Mouse (Mus musculus) neural tube, embryonic 12.5 days (tissue): ENCODE measurements at regions not wholly inside any gene's neighbourhood (a gene's known extent, or its start where the extent isn't known, plus 50 kb on each side); places are given as distances from the start of the nearest gene placed in this dataset.

Experiments used
- ATAC-seq: fragments of 200-750 bp; cut with Nextera tagmentation; 2 replicates; pipeline ENCODE4 v1.8.0; 2017; ENCODE audit warnings: low read depth, mild to moderate bottlenecking, moderate TSS enrichment, moderate library complexity; ENCODE audit not compliant: low FRiP score
- H3K27ac ChIP-seq: fragments of 300-500 bp; sonication (generic); 2 replicates; pipeline ENCODE4 v1.5.1; 2016
- H3K27me3 ChIP-seq: fragments of 300-500 bp; sonication (generic); replicated peaks from 2 replicates; pipeline ENCODE4 v1.6.1; 2016; ENCODE audit warnings: mild to moderate bottlenecking
- H3K36me3 ChIP-seq: fragments of 300-500 bp; sonication (generic); 2 replicates; pipeline ENCODE4 v1.6.1; 2016; ENCODE audit warnings: mild to moderate bottlenecking
- H3K4me1 ChIP-seq: fragments of 300-500 bp; sonication (generic); 2 replicates; pipeline ENCODE4 v1.6.1; 2016
- H3K4me2 ChIP-seq: fragments of 300-500 bp; sonication (generic); replicated peaks from 2 replicates; pipeline ENCODE4 v1.6.1; 2016; ENCODE audit warnings: mild to moderate bottlenecking
- H3K4me3 ChIP-seq: fragments of 300-500 bp; sonication (generic); 2 replicates; pipeline ENCODE4 v1.5.1; 2016
- H3K9ac ChIP-seq: fragments of 300-500 bp; sonication (generic); 2 replicates; pipeline ENCODE4 v1.6.1; 2016; ENCODE audit warnings: mild to moderate bottlenecking
- H3K9me3 ChIP-seq: fragments of 300-500 bp; sonication (generic); 2 replicates; pipeline ENCODE4 v1.6.1; 2016; ENCODE audit warnings: mild to moderate bottlenecking
- WGBS: fragments of 180-500 bp; shearing (Covaris S2); methylation state at CpG from one replicate; pipeline ENCODE4 v1.1.7; 2016; 5-methylcytosine and 5-hydroxymethylcytosine counted together

DNA sequence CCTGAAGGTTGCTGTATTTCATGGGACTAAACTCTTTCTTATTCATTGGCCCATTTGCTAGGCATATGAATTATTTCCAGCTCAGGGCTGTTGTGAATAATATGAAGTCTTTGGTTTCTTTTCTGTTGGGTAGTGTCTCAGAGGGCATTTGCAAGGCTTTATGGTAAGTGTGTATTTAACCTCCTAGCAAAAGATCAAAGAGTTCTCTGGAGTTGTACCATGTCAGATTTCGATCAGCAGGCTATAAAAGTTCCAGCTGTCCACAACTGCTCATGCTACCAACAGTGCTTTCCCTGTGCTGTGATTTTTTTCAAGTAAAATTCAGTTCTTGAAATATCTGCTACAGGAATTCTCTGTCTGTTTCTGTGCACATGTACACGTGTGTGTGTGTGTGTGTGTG is 165.5 kb upstream of the Zc3h12c start:
- Histone ChIP-seq H3K9me3 (no peaks in the 10 kb centered on the region), H3K4me1 (no peaks in the 10 kb centered on the region), H3K4me2 (no peak overlapping the region), H3K9ac (no peak overlapping the region), H3K27ac (no peak overlapping the region), H3K36me3 (no peaks in the 10 kb centered on the region), H3K27me3 (no peaks in the 10 kb centered on the region), H3K4me3 (no peak overlapping the region)
- ATAC-seq = no peak
- 49% methylated on average over 2 of the region's 2 CpGs for WGBS

GRCm38 (mm10) chr9:52331748-52332147 is 163.4 kb upstream of the Zc3h12c start:
- H3K4me3 ChIP-seq = no peak overlapping the region
- 64% methylated on average over 1 of the region's 1 CpGs for WGBS

DNA sequence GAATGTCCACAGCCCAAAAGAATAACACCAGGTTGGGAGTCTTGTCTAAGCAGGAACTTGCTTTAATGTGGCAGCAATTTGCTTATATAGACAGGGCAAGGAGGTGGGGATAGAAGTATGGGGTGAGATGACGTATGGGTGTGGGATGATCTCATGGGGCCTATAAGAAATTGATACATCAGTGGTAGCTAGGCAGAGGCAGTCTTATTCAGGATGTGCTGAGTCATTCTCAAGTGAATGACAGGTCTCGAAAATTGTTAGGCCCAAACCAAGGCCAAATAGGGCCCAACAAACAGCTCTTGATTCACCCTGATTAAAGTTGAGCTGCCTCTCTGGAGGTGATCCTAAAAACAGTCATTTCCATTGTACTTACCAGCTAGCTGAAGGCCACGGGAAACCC is 162.3 kb upstream of the Zc3h12c start:
- Histone ChIP-seq H3K9me3 (no peaks in the 10 kb centered on the region), H3K9ac (no peak overlapping the region), H3K27me3 (no peaks in the 10 kb centered on the region), H3K27ac (no peak overlapping the region), H3K4me2 (no peak overlapping the region), H3K4me3 (no peak overlapping the region), H3K36me3 (no peaks in the 10 kb centered on the region), H3K4me1 (no peaks in the 10 kb centered on the region)
- WGBS = 85% methylated on average over 3 of the region's 3 CpGs
- no peak for ATAC-seq

More at GRCm38 (mm10) chr9:52331748-52332147, 163.4 kb upstream of the Zc3h12c start:
- no peaks in the 10 kb centered on the region for H3K27me3 ChIP-seq
- no peaks in the 10 kb centered on the region for H3K36me3 ChIP-seq
- no peak overlapping the region for H3K4me2 ChIP-seq
- H3K9ac ChIP-seq = no peak overlapping the region
- no peaks in the 10 kb centered on the region for H3K4me1 ChIP-seq
- no peaks in the 10 kb centered on the region for H3K9me3 ChIP-seq
- no peak overlapping the region for H3K27ac ChIP-seq
- no peak for ATAC-seq

- 92% methylated on average over 2 of the region's 2 CpGs for WGBS
- no peak overlapping the region for H3K4me3 ChIP-seq
- no peak overlapping the region for H3K4me2 ChIP-seq
- H3K9ac ChIP-seq = no peak overlapping the region
- ATAC-seq = no peak
- H3K27me3 ChIP-seq = no peaks in the 10 kb centered on the region
- H3K4me1 ChIP-seq = no peaks in the 10 kb centered on the region
- no peaks in the 10 kb centered on the region for H3K9me3 ChIP-seq
- no peak overlapping the region for H3K27ac ChIP-seq
- no peaks in the 10 kb centered on the region for H3K36me3 ChIP-seq
These were observed 156.0 kb upstream of the Zc3h12c start for GRCm38 (mm10) chr9:52324347-52324746.

DNA sequence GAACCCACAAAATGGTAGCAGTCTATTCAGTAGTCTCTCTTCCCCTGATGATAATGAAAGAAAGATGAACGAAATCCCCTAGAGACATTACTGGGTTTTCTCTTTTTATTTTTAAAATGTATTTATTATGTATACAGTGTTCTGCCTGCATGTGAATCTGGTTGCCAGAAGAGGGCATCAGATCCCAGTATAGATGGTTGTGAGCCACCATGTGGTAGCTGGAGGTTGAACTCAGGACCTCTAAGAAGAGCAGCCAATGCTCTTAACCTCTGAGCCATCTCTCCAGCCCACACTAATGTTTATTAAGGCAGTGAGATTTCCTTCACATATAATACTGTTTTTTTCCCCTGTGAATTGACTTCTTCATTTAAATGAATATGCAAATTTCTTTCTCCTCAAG is 155.4 kb upstream of the Zc3h12c start:
- Histone ChIP-seq H3K9ac (no peak overlapping the region), H3K4me2 (no peak overlapping the region), H3K9me3 (no peaks in the 10 kb centered on the region), H3K4me1 (no peaks in the 10 kb centered on the region), H3K27me3 (no peaks in the 10 kb centered on the region), H3K4me3 (no peak overlapping the region), H3K27ac (no peak overlapping the region), H3K36me3 (no peaks in the 10 kb centered on the region)
- ATAC-seq = no peak
- 85% methylated on average over 1 of the region's 1 CpGs for WGBS

DNA sequence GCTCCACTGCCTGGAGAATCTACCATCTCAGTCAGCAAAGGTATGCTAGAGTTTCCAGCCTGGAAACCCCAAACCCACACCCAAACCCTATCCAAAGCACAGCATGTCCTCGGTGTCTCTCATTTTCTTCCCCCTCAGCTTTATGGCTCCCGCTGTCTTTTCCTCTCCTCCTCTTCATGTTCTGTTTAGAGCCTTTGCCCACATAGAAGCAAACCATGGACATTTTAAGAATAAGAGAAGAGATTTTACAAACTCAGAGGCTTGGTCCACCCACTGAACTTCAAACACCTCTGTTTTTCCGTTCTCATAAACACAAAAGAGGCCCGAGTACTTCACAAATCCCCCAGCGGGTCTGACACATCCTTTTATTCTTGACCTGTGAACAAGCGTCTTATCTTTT is 154.9 kb upstream of the Zc3h12c start:
- H3K4me3 ChIP-seq = no peak overlapping the region
- no peak overlapping the region for H3K4me2 ChIP-seq
- WGBS = 94% methylated on average over 6 of the region's 6 CpGs

GRCm38 (mm10) chr9:52301521-52301920 is 133.1 kb upstream of the Zc3h12c start:
- H3K27ac ChIP-seq = no peak overlapping the region
- no peak overlapping the region for H3K4me2 ChIP-seq
- H3K36me3 ChIP-seq = no peaks in the 10 kb centered on the region
- H3K9me3 ChIP-seq = no peaks in the 10 kb centered on the region
- no peak for ATAC-seq
- no peaks in the 10 kb centered on the region for H3K4me1 ChIP-seq
- no peak overlapping the region for H3K9ac ChIP-seq
- no peak overlapping the region for H3K4me3 ChIP-seq
- no peaks in the 10 kb centered on the region for H3K27me3 ChIP-seq
- 86% methylated on average over 6 of the region's 6 CpGs for WGBS

More for the DNA sequence above, 154.9 kb upstream of the Zc3h12c start:
- no peaks in the 10 kb centered on the region for H3K36me3 ChIP-seq
- no peaks in the 10 kb centered on the region for H3K27me3 ChIP-seq
- H3K27ac ChIP-seq = no peak overlapping the region
- no peaks in the 10 kb centered on the region for H3K9me3 ChIP-seq
- no peak for ATAC-seq
- H3K9ac ChIP-seq = no peak overlapping the region
- H3K4me1 ChIP-seq = no peaks in the 10 kb centered on the region

- ATAC-seq = no peak
- no peaks in the 10 kb centered on the region for H3K36me3 ChIP-seq
- 13% methylated on average over 6 of the region's 6 CpGs for WGBS
- no peak overlapping the region for H3K27ac ChIP-seq
- H3K4me1 ChIP-seq = no peaks in the 10 kb centered on the region
- no peaks in the 10 kb centered on the region for H3K9me3 ChIP-seq
- no peak overlapping the region for H3K4me2 ChIP-seq
- H3K4me3 ChIP-seq = no peak overlapping the region
- H3K27me3 ChIP-seq = no peaks in the 10 kb centered on the region
- no peak overlapping the region for H3K9ac ChIP-seq
These were observed 130.0 kb upstream of the Zc3h12c start for GRCm38 (mm10) chr9:52298329-52298728.

DNA sequence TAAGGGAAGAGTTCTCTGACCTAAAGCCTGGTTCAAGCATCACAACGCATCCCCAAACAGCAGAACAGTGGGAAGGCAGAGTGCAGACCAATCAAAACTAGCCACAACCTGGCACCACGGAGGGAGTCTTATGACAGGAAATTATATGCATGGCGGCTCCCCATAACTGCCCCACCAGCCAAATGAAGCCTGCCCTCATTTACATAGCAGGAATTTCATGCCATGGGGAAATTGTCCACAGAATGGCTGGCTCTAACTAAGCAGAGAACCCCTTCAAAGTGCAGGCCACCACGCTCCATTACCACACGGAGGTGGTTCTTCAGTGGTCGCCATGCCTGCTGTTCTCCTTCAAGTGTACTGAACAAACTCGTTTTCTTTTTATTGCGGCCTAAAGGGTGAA is 126.3 kb upstream of the Zc3h12c start:
- Histone ChIP-seq H3K4me1 (no peaks in the 10 kb centered on the region), H3K9ac (no peak overlapping the region), H3K27me3 (no peaks in the 10 kb centered on the region), H3K27ac (no peak overlapping the region), H3K36me3 (no peaks in the 10 kb centered on the region), H3K4me2 (no peak overlapping the region), H3K9me3 (no peaks in the 10 kb centered on the region), H3K4me3 (no peak overlapping the region)
- WGBS = 71% methylated on average over 8 of the region's 8 CpGs
- no peak for ATAC-seq

DNA sequence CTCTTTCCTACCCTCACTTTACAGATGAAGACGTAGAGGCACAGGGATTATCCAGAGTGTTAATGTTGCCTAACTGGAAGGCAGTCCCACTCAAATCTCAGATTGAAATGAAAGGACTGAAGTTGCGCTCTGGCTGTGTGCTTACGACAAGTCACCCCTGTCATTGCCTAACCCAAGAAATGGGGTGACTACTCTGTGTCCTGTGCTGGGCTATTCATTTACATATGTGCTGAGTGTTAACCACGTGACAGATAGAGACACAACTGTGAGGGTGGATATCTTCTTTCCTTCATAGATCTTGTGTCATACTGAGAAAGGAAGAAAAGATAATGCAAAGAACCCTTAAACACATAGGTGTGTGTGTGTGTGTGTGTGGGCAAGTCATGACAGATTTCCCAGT is 120.7 kb upstream of the Zc3h12c start:
- H3K9me3 ChIP-seq = no peaks in the 10 kb centered on the region
- no peaks in the 10 kb centered on the region for H3K4me1 ChIP-seq
- no peaks in the 10 kb centered on the region for H3K36me3 ChIP-seq
- no peak overlapping the region for H3K9ac ChIP-seq
- 83% methylated on average over 4 of the region's 4 CpGs for WGBS
- H3K27me3 ChIP-seq = no peaks in the 10 kb centered on the region
- no peak overlapping the region for H3K4me2 ChIP-seq
- ATAC-seq = no peak
- H3K4me3 ChIP-seq = no peak overlapping the region
- no peak overlapping the region for H3K27ac ChIP-seq

DNA sequence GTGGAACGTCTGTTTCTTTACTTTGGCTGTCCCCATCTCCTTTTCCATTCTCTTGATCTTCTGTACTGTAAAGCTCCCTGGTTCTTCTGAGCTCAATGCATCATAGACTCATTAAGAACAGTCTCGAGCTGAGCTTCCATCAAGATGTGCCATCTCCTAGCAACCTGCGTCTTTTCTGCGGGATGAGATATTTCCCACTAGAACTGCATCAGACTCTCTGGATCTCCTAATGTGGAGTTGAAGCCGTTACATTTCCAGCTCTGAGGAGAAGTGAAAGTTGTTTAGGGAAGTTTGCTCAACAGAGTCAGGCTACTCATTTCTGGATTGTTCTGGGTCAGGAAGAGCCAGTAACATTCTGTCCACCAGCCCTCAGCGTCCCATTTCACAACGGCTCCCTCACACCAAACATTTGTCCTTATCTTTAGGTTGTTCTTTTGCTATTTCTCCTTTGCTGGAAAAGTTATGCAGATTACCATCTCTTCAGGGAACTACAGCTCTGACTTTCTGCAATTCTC is 119.4 kb upstream of the Zc3h12c start:
- H3K36me3 ChIP-seq = no peaks in the 10 kb centered on the region
- H3K4me1 ChIP-seq = no peaks in the 10 kb centered on the region
- no peaks in the 10 kb centered on the region for H3K9me3 ChIP-seq
- H3K4me3 ChIP-seq = no peak overlapping the region
- 79% methylated on average over 7 of the region's 7 CpGs for WGBS
- H3K9ac ChIP-seq = no peak overlapping the region
- no peak overlapping the region for H3K4me2 ChIP-seq
- H3K27me3 ChIP-seq = no peaks in the 10 kb centered on the region
- no peak overlapping the region for H3K27ac ChIP-seq
- ATAC-seq = no peak

- no peak for ATAC-seq
- Histone ChIP-seq H3K4me2 (peak overlapping the region; percentile 55), H3K27me3 (no peaks in the 10 kb centered on the region), H3K9ac (no peak overlapping the region), H3K36me3 (no peaks in the 10 kb centered on the region), H3K9me3 (no peaks in the 10 kb centered on the region), H3K27ac (no peak overlapping the region), H3K4me3 (no peak overlapping the region), H3K4me1 (no peaks in the 10 kb centered on the region)
- 6% methylated on average over 10 of the region's 10 CpGs for WGBS
These were observed 118.9 kb upstream of the Zc3h12c start for GRCm38 (mm10) chr9:52287246-52287651.

DNA sequence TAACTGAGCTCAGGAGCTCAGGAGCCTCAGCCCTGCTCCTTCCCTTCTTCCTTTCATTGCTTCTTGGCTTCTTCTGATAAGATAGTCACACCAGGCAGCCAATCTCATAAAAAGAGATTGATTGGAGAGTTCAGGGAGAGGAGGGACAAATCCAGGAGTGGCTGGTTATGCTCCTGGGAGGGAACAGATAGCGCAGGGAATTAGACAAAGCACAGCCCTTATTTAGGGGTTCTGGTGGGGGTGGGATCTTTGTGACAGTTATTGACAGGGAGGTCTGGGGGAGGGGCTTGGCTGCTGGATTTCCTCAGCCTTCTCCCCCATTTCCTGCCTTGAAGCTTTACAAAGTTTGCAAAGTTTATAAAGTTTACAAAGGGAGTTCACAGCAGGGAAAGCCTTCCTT is 117.7 kb upstream of the Zc3h12c start:
- Histone ChIP-seq H3K27ac (no peak overlapping the region), H3K4me3 (no peak overlapping the region), H3K36me3 (no peaks in the 10 kb centered on the region), H3K4me1 (no peaks in the 10 kb centered on the region), H3K27me3 (no peaks in the 10 kb centered on the region), H3K9ac (no peak overlapping the region), H3K9me3 (no peaks in the 10 kb centered on the region), H3K4me2 (no peak overlapping the region)
- WGBS = 28% methylated on average over 1 of the region's 1 CpGs
- no peak for ATAC-seq
